Mouse (Mus musculus) lung, embryonic 16.5 days (tissue): ENCODE measurements around the gene Noc4l. TPM values are rescaled to one million over a fixed set of nuclear protein-coding genes. Genes with fewer than 3 reads are reported as not detected.

Source experiments
- ATAC-seq: fragments of 200-750 bp; cut with Nextera tagmentation; 2 replicates; pipeline ENCODE4 v1.8.0; 2017; ENCODE audit warnings: low read depth, mild to moderate bottlenecking, moderate library complexity
- H3K27ac ChIP-seq: fragments of 300-500 bp; sonication (generic); 2 replicates; pipeline ENCODE4 v1.5.1; 2014; ENCODE audit warnings: mild to moderate bottlenecking, control low read depth, low read length
- H3K27me3 ChIP-seq: fragments of 300-500 bp; sonication (generic); 2 replicates; pipeline ENCODE4 v1.6.1; 2014; ENCODE audit warnings: low read depth, low read length, mixed read lengths; ENCODE audit not compliant: control insufficient read depth, insufficient read depth
- H3K36me3 ChIP-seq: fragments of 300-500 bp; sonication (generic); 2 replicates; pipeline ENCODE4 v1.6.1; 2014; ENCODE audit warnings: low read length; ENCODE audit not compliant: control insufficient read depth, insufficient read depth
- H3K4me1 ChIP-seq: fragments of 300-500 bp; sonication (generic); replicated peaks from 2 replicates; pipeline ENCODE4 v1.6.1; 2014; ENCODE audit warnings: low read length, mixed read lengths; ENCODE audit not compliant: control insufficient read depth, insufficient read depth
- H3K4me2 ChIP-seq: fragments of 300-500 bp; sonication (generic); 2 replicates; pipeline ENCODE4 v1.6.1; 2014; ENCODE audit warnings: low read depth, low read length, control low read depth
- H3K4me3 ChIP-seq: fragments of 300-500 bp; sonication (generic); 2 replicates; pipeline ENCODE4 v1.5.1; 2014; ENCODE audit warnings: mild to moderate bottlenecking, low read length, control low read depth
- H3K9ac ChIP-seq: fragments of 300-500 bp; sonication (generic); 2 replicates; pipeline ENCODE4 v1.6.1; 2014; ENCODE audit warnings: low read length, control low read depth
- H3K9me3 ChIP-seq: fragments of 300-500 bp; sonication (generic); 2 replicates; pipeline ENCODE4 v1.6.1; 2016; ENCODE audit warnings: low read length; ENCODE audit not compliant: control insufficient read depth
- WGBS: fragments of 180-500 bp; shearing (Covaris S2); extraction: QIAGEN DNeasy Blood & Tissue Kit; methylation state at CpG from one replicate; pipeline ENCODE4 v1.1.7; 2014; 5-methylcytosine and 5-hydroxymethylcytosine counted together
- polyA plus RNA-seq: library from polyadenylated mRNA; unstranded; fragments of >200 nt; fragmentation: Nextera tagmentation; extraction: Ambion mirVana; gene quantifications from 2 replicates; pipeline ENCODE4 v1.2.1, GENCODE M21; 2015

Gene Noc4l
- polyA plus RNA-seq, 1 experiment from 2014 or later, result 51.2 TPM

DNA sequence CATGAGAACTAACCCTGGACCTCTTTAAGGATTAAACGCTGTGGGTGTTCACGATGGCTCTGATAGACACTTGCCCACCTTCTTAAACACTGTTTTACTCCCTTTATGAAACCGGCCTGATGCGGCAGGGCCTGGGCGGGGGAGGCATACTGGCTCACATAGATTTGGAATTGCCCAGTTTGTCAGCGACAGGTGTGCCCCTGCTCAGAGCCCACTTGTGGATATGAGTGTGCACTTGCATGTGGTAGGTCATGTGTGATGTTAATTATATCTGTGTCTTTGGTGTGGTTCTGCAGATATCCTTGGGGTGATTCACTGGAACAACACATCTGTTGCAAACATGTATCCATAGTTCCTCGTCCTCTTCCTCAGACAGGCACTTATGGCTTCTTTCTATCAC, 42.7 kb downstream of the Noc4l start:
- H3K4me2 ChIP-seq, result no peak overlapping the region
- H3K27ac ChIP-seq, result no peak overlapping the region
- H3K4me1 ChIP-seq, result no peaks in the 10 kb centered on the region
- no peak overlapping the region for H3K9ac ChIP-seq
- 90% methylated on average over 7 of the region's 7 CpGs for WGBS
- ATAC-seq, result no peak
- no peak overlapping the region for H3K4me3 ChIP-seq
- no peaks in the 10 kb centered on the region for H3K27me3 ChIP-seq
- H3K9me3 ChIP-seq, result no peaks in the 10 kb centered on the region
- H3K36me3 ChIP-seq, result no peaks in the 10 kb centered on the region

DNA sequence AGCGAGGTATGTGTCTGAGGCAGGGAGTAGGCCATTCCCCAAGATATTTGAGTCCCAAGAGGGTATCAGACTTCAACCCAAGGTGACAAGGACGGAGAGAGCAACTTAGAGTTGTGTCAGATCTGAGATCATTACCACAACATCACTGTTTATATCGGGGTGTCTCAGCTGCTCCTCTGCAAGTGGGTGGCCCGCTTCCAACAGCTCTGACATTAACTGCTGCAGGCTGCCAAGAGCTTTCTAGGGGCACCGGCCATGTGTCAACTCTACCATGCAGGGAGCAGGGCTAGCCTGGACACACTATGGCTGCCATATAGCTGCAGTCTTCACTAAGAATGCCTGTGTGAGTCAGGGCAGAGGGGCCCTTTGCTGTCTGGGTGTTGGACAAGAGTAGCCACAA, 43.3 kb downstream of the Noc4l start:
- ATAC-seq, result no peak
- no peak overlapping the region for H3K4me3 ChIP-seq
- H3K9ac ChIP-seq, result no peak overlapping the region
- H3K27me3 ChIP-seq, result no peaks in the 10 kb centered on the region
- H3K27ac ChIP-seq, result no peak overlapping the region
- WGBS, result 63% methylated on average over 5 of the region's 5 CpGs
- H3K4me1 ChIP-seq, result no peaks in the 10 kb centered on the region
- H3K36me3 ChIP-seq, result no peaks in the 10 kb centered on the region
- no peaks in the 10 kb centered on the region for H3K9me3 ChIP-seq
- no peak overlapping the region for H3K4me2 ChIP-seq

DNA sequence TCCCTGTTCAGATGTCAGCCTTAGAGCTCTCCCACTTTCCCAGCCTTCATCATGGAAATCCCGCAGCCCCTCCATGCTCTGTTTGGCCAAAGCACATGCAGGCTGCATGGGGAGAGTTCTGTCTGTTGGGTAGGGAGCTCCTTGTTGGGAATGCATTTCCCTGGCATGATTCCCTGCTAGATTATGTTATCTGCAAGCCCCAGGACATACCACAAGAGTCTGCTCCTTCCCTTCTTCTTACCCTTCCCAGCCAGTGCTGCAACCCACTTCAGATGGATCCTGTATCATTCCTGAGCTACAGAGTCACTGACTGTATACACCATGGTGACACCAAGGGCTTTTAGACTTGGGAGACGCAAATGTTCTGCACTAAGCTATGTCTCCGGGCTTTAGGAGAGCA, 43.8 kb downstream of the Noc4l start:
- Histone ChIP-seq H3K9ac (no peak overlapping the region), H3K4me1 (no peaks in the 10 kb centered on the region), H3K4me2 (no peak overlapping the region), H3K9me3 (no peaks in the 10 kb centered on the region), H3K4me3 (no peak overlapping the region), H3K27ac (no peak overlapping the region), H3K27me3 (no peaks in the 10 kb centered on the region), H3K36me3 (no peaks in the 10 kb centered on the region)
- no peak for ATAC-seq
- 72% methylated on average over 3 of the region's 3 CpGs for WGBS

DNA sequence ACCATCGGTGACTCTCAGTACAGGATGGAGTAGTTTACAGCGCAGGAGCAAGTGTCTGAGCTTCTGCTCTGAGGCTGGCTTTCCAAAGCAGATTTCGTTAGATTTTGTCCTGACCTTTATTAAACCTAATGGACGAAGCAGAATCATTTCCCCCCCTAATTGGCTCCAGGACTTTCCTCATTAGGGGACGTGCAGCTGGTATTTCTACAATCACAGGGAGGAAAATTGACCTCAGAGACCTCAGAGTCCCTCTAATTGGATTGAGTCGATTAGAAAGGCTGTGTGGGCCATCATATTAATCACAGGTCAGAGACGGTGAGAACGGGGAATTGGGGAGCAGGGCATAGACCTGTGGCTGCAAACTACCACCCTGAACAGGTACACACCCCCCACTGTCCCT, 44.3 kb downstream of the Noc4l start:
- Histone ChIP-seq H3K4me3 (no peak overlapping the region), H3K4me2 (no peak overlapping the region), H3K27me3 (no peaks in the 10 kb centered on the region), H3K36me3 (no peaks in the 10 kb centered on the region), H3K27ac (no peak overlapping the region), H3K4me1 (no peaks in the 10 kb centered on the region), H3K9me3 (no peaks in the 10 kb centered on the region), H3K9ac (no peak overlapping the region)
- no peak for ATAC-seq
- 57% methylated on average over 8 of the region's 8 CpGs for WGBS

DNA sequence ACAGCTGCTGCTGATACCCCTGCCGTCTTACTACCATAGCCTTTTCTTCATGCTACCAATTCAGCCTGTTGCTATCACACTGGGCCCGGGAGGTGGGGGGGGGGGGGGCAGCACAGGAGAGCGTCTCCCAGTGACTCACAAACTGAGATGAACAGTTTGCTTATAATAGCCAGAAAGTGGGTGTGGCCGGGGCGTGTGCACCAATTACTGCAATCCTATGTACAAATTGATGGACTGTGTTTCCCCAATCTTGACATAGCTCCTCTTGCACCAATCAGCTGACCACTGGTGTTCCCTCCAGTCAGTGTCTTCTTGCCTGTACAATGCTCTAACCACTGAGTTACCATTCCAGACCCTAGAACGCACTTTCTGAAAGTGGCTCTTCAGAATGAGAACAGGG, 44.9 kb downstream of the Noc4l start:
- no peak for ATAC-seq
- Histone ChIP-seq H3K27me3 (no peaks in the 10 kb centered on the region), H3K27ac (no peak overlapping the region), H3K4me3 (no peak overlapping the region), H3K4me2 (no peak overlapping the region), H3K4me1 (no peaks in the 10 kb centered on the region), H3K9ac (no peak overlapping the region), H3K36me3 (no peaks in the 10 kb centered on the region), H3K9me3 (no peaks in the 10 kb centered on the region)
- WGBS, result 58% methylated on average over 6 of the region's 6 CpGs

DNA sequence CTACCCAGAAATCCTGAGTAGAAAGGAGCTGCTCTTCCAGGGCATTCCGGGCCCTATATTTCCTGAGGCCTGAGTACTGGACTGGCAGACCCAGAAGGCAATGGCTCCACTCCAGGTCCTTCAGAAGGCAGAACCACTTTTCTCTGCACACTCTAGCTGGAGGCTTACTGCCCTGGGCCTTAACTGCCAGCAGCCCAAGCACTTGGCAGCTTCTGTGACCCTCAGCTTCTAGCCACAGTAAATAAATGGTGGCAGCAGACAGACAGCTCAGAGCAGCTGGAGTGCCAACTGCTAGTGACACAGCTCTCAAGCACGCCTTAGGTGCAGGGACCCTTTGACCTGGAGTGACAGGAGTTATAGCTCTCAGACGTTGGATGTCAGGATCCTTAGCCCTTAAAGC, 45.5 kb downstream of the Noc4l start:
- no peak for ATAC-seq
- Histone ChIP-seq H3K27me3 (no peaks in the 10 kb centered on the region), H3K9ac (no peak overlapping the region), H3K4me1 (no peaks in the 10 kb centered on the region), H3K9me3 (no peaks in the 10 kb centered on the region), H3K36me3 (no peaks in the 10 kb centered on the region), H3K4me3 (no peak overlapping the region), H3K4me2 (no peak overlapping the region), H3K27ac (no peak overlapping the region)
- 29% methylated on average over 3 of the region's 3 CpGs for WGBS

DNA sequence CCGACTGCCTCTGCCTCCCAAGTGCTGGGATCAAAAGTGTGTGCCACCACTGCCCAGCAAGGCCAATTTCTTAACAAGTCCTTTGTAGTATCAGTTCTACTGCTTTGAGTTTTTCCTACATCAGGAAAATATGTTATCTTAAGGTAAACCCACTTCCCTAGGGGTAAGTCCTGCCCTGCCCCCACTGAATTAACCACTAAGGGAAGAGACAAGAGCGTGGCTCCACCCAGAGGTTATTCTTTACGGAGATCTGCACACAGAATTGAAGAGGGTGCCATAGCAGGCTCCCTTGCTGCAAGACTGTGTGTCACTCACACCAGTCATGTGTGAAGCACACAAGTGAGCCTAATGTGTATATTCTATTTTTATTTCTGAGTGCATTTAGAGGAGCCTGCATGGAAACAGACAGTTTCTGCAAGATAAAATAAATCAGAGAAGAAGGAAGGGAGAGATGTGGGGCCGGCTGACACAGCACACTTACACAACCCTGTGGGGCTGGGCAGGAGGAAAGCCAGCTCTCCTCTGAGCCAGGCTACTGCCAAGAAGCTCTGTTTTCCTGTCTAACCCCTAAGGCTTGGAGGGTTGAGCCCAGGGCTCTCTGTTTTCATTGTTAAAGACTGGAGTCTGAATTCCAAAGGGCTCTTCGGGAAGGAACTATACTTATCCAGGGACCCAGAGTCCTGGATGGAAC, 47.5 kb downstream of the Noc4l start:
- Histone ChIP-seq H3K9me3 (no peaks in the 10 kb centered on the region), H3K27ac (no peak overlapping the region), H3K36me3 (no peaks in the 10 kb centered on the region), H3K9ac (no peak overlapping the region), H3K27me3 (no peaks in the 10 kb centered on the region), H3K4me2 (no peak overlapping the region), H3K4me1 (no peaks in the 10 kb centered on the region), H3K4me3 (no peak overlapping the region)
- ATAC-seq, result no peak
- WGBS, result 38% methylated on average over 5 of the region's 5 CpGs

DNA sequence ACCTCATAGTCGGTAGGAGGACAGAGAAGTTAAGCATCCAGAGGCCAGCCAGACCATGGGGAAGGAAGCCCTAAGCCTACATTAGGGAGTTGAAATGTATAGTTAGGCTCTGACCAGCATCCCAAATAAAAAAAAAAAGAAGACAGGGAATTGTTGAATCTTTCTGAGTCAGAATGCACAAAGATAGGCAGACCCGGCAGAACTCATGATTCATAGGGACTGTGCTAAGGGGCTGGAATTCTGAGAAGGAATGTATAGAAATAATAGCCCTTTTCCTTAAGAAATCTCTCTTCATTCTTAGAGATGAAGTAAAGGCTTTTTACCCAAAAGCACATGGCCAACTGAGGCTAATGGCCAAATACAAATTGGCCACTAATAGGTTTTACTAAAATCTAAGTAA, 48.9 kb downstream of the Noc4l start:
- H3K4me2 ChIP-seq, result no peak overlapping the region
- WGBS, result 86% methylated on average over 2 of the region's 2 CpGs
- no peak overlapping the region for H3K9ac ChIP-seq
- no peaks in the 10 kb centered on the region for H3K36me3 ChIP-seq
- ATAC-seq, result no peak
- H3K27me3 ChIP-seq, result no peaks in the 10 kb centered on the region
- H3K4me1 ChIP-seq, result no peaks in the 10 kb centered on the region
- no peaks in the 10 kb centered on the region for H3K9me3 ChIP-seq
- H3K4me3 ChIP-seq, result no peak overlapping the region
- no peak overlapping the region for H3K27ac ChIP-seq

DNA sequence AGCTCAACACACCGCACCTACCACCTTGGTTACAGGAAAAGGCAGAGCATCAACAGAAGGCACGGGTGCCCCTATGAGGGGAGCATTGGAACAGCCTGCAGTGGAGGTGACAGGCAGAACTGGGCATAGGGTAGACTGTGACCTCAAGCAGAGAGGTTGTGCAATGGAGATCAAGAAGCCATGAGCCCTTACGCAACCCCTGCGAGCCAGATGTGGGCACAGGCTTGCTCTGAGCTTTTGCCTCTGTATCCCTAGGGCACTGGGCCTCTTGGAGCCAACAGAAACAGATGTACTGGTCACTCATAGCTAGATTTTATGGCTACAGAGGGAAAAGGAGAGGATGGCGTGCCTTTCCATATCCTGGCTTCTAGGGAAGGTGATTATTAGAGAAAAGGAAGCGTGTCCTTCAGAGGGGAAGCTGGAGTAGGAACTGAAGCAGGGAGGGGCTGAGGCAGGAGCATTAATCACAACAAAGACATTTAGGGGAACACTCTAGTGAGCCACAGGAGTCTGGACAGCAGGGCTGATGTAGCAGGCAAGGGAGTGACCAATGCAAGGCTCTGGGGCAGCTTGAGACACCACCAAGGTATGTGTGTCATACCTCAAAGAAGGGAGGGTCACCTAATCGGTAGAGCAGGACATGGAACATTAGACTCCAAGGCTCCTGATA, 50.1 kb downstream of the Noc4l start:
- Histone ChIP-seq H3K4me1 (no peaks in the 10 kb centered on the region), H3K36me3 (no peaks in the 10 kb centered on the region), H3K27ac (no peak overlapping the region), H3K4me3 (no peak overlapping the region), H3K9me3 (no peaks in the 10 kb centered on the region), H3K9ac (no peak overlapping the region), H3K27me3 (no peaks in the 10 kb centered on the region), H3K4me2 (no peak overlapping the region)
- ATAC-seq, result no peak
- WGBS, result 69% methylated on average over 7 of the region's 7 CpGs
